Mouse (Mus musculus) MEL (cell line): ENCODE results near the gene Emilin1. TPM values are rescaled to one million over a fixed set of nuclear protein-coding genes. Genes with fewer than 3 reads are reported as not detected.

Experiments
- DNase-seq: peaks from one replicate; pipeline ENCODE4 v3.0.0; 2011; ENCODE audit warnings: low read depth, low spot score
- H3K27ac ChIP-seq: 2 replicates; pipeline ENCODE4 v1.5.1; 2012; ENCODE audit warnings: low read depth, mild to moderate bottlenecking, control low read depth, low read length, moderate library complexity; ENCODE audit not compliant: control insufficient read depth
- H3K27me3 ChIP-seq, 2 experiments: fragments of 150-350 bp in 1 of 2; sonication (generic) in 1 of 2; 2 replicates each; pipeline ENCODE4 v1.6.1; 2012; ENCODE audit warnings: low read length in 2 of 2, mild to moderate bottlenecking in 2 of 2, improper control_type of control experiment in 1 of 2, moderate library complexity in 1 of 2; ENCODE audit not compliant: insufficient read depth in 2 of 2, control insufficient read depth in 1 of 2
- H3K36me3 ChIP-seq, 2 experiments: 2 replicates each; pipeline ENCODE4 v1.6.1; 2012 to 2014; ENCODE audit warnings: low read length in 2 of 2, improper control_type of control experiment in 1 of 2, inconsistent platforms in 1 of 2, mild to moderate bottlenecking in 1 of 2; ENCODE audit not compliant: insufficient read depth in 2 of 2, control insufficient read depth in 1 of 2
- H3K4me1 ChIP-seq, 2 experiments: fragments of 150-350 bp in 1 of 2; sonication (generic) in 1 of 2; 2 replicates each; pipeline ENCODE4 v1.6.1; 2012; ENCODE audit warnings: low read length in 2 of 2, improper control_type of control experiment in 1 of 2, mild to moderate bottlenecking in 1 of 2; ENCODE audit not compliant: insufficient read depth in 2 of 2, control insufficient read depth in 1 of 2
- H3K4me3 ChIP-seq, 2 experiments: fragments of 150-350 bp in 1 of 2; sonication (generic) in 1 of 2; 2 replicates each; pipeline ENCODE4 v1.5.1; 2012; ENCODE audit warnings: low read depth in 2 of 2, low read length in 2 of 2, mild to moderate bottlenecking in 2 of 2, moderate library complexity in 2 of 2, control low read depth in 1 of 2, improper control_type of control experiment in 1 of 2; ENCODE audit not compliant: control insufficient read depth in 1 of 2, insufficient read depth in 1 of 2
- H3K79me2 ChIP-seq: 2 replicates; pipeline ENCODE4 v1.6.1; 2012; ENCODE audit warnings: mild to moderate bottlenecking, low read length, moderate library complexity; ENCODE audit not compliant: control insufficient read depth, poor library complexity, insufficient read depth
- H3K9ac ChIP-seq: 2 replicates; pipeline ENCODE4 v1.6.1; 2012; ENCODE audit warnings: low read depth, mild to moderate bottlenecking, control low read depth, low read length, moderate library complexity; ENCODE audit not compliant: control insufficient read depth, poor library complexity, severe bottlenecking
- H3K9me3 ChIP-seq: fragments of 150-350 bp; sonication (generic); replicated peaks from 2 replicates; pipeline ENCODE4 v1.6.1; 2012; ENCODE audit warnings: mild to moderate bottlenecking, low read length, improper control_type of control experiment, moderate library complexity; ENCODE audit not compliant: insufficient read depth
- CHD1 ChIP-seq: IDR thresholded peaks from 2 replicates; pipeline ENCODE4 v1.6.1; 2012; ENCODE audit warnings: low read depth, mild to moderate bottlenecking, inconsistent platforms, low read length, improper control_type of control experiment
- CHD2 ChIP-seq: IDR thresholded peaks from 2 replicates; pipeline ENCODE4 v1.6.1; 2011; ENCODE audit warnings: low read length, improper control_type of control experiment
- CTCF ChIP-seq, 3 experiments: IDR thresholded peaks in 2 of 3; conservative IDR thresholded peaks in 1 of 3; 2 replicates each; pipeline ENCODE4 v1.5.1; 2011 to 2012; ENCODE audit warnings: low read length in 3 of 3, low read depth in 2 of 3, mild to moderate bottlenecking in 2 of 3, improper control_type of control experiment in 1 of 3, inconsistent platforms in 1 of 3, mixed read lengths in 1 of 3, moderate library complexity in 1 of 3; ENCODE audit not compliant: control insufficient read depth in 1 of 3, insufficient read depth in 1 of 3, poor library complexity in 1 of 3, severe bottlenecking in 1 of 3
- ELF1 ChIP-seq: IDR thresholded peaks from 2 replicates; pipeline ENCODE4 v1.6.1; 2014; ENCODE audit warnings: low read depth, mild to moderate bottlenecking, inconsistent platforms, low read length, improper control_type of control experiment, moderate library complexity
- EP300 ChIP-seq, 2 experiments: IDR thresholded peaks; 2 replicates each; pipeline ENCODE4 v1.6.1; 2011; ENCODE audit warnings: improper control_type of control experiment in 2 of 2, low read length in 2 of 2, low read depth in 1 of 2, mild to moderate bottlenecking in 1 of 2
- GATA1 ChIP-seq: IDR thresholded peaks from 2 replicates; pipeline ENCODE4 v1.6.1; 2011; ENCODE audit warnings: low read depth, low read length, improper control_type of control experiment
- KAT2A ChIP-seq: conservative IDR thresholded peaks from 2 replicates; pipeline ENCODE4 v1.6.1; 2012; ENCODE audit warnings: low read depth, low read length, improper control_type of control experiment, inconsistent platforms
- MAFK ChIP-seq: IDR thresholded peaks from 2 replicates; pipeline ENCODE4 v1.6.1; 2011; ENCODE audit warnings: low read depth, mild to moderate bottlenecking, low read length, improper control_type of control experiment, borderline replicate concordance
- MAZ ChIP-seq: IDR thresholded peaks from 2 replicates; pipeline ENCODE4 v1.6.1; 2012; ENCODE audit warnings: low read depth, mild to moderate bottlenecking, inconsistent platforms, low read length, improper control_type of control experiment
- NELFE ChIP-seq: IDR thresholded peaks from 2 replicates; pipeline ENCODE4 v1.6.1; 2011; ENCODE audit warnings: low read depth, low read length, improper control_type of control experiment
- POLR2A ChIP-seq, 2 experiments: IDR thresholded peaks; 2 replicates each; pipeline ENCODE4 v1.6.1; 2011 to 2012; ENCODE audit warnings: low read length in 2 of 2, mild to moderate bottlenecking in 2 of 2, control low read depth in 1 of 2, improper control_type of control experiment in 1 of 2, low read depth in 1 of 2, moderate library complexity in 1 of 2; ENCODE audit not compliant: control insufficient read depth in 1 of 2, insufficient read depth in 1 of 2, poor library complexity in 1 of 2
- RAD21 ChIP-seq: IDR thresholded peaks from 2 replicates; pipeline ENCODE4 v1.6.1; 2011; ENCODE audit warnings: mild to moderate bottlenecking, low read depth, low read length, improper control_type of control experiment
- RCOR1 ChIP-seq: IDR thresholded peaks from 2 replicates; pipeline ENCODE4 v1.6.1; 2012; ENCODE audit warnings: low read depth, mild to moderate bottlenecking, inconsistent platforms, low read length, improper control_type of control experiment
- ZMIZ1 ChIP-seq: IDR thresholded peaks from 2 replicates; pipeline ENCODE4 v1.6.1; 2012; ENCODE audit warnings: low read depth, mild to moderate bottlenecking, inconsistent platforms, low read length, improper control_type of control experiment, moderate library complexity
- ZNF384 ChIP-seq: IDR thresholded peaks from 2 replicates; pipeline ENCODE4 v1.6.1; 2012; ENCODE audit warnings: low read depth, mild to moderate bottlenecking, inconsistent platforms, low read length, improper control_type of control experiment
- polyA plus RNA-seq, 2 experiments: library from polyadenylated mRNA; stranded (reverse) in 1 of 2; unstranded in 1 of 2; fragments of >175 nt in 1 of 2; fragments of >200 nt in 1 of 2; gene quantifications; 2 replicates each; pipeline versions ENCODE4 v1.2.1 to v1.2.4; 2012; ENCODE audit warnings: low replicate concordance in 2 of 2, low read depth in 1 of 2; ENCODE audit not compliant: insufficient read length in 2 of 2, insufficient read depth in 1 of 2, missing spikeins in 1 of 2
- total RNA-seq: library from RNA; depleted of rRNA; stranded (reverse); fragments of 300-350 nt; gene quantifications from 2 replicates; pipeline ENCODE4 v1.2.3, GENCODE M21; 2012

Emilin1 gene
- total and polyA plus RNA-seq, 3 experiments = 1.3 to 2.0 TPM; not detected in 1

GRCm38 (mm10) chr5:30914101-30914635 is 966 bp downstream of the Emilin1 start:
- TF ChIP-seq CTCF (IDR thresholded peaks at IDR 0.05 in 2 of 3, conservative IDR thresholded peaks at IDR 0.05 in 1 of 3; ENCODE audit: control insufficient read depth in 1 of 3, insufficient read depth in 1 of 3, low read depth in 2 of 3, low read length in 3 of 3, poor library complexity in 1 of 3, severe bottlenecking in 1 of 3) (no peak), ZNF384 (no peak), ELF1 (no peak), CHD2 (no peak), RAD21 (no peak), NELFE (no peak), MAFK (no peak), GATA1 (no peak), EP300 (IDR thresholded peaks at IDR 0.05; ENCODE audit: low read depth in 1 of 2, low read length in 2 of 2) (no peak), ZMIZ1 (no peak)
- no peaks in the 10 kb centered on the region for H3K27me3 ChIP-seq
- peak overlapping the region; percentile 15; the same call in 1 of the 2 replicates for H3K27ac ChIP-seq
- H3K9ac ChIP-seq = no peak overlapping the region
- H3K36me3 ChIP-seq = peaks cover 0 to 22% of the 10 kb centered on the region in 2 experiments; a peak in 2 of 4 replicates
- DNase-seq = no peak
- no peaks in the 10 kb centered on the region for H3K9me3 ChIP-seq
- no peak overlapping the region for H3K4me3 ChIP-seq
- H3K79me2 ChIP-seq = no peaks in the 10 kb centered on the region
- peaks cover 16 to 36% of the 10 kb centered on the region in 2 experiments for H3K4me1 ChIP-seq

GRCm38 (mm10) chr5:30914849-30915248 is 1.6 kb downstream of the Emilin1 start:
- Histone ChIP-seq H3K9me3 (no peaks in the 10 kb centered on the region), H3K27me3 (no peaks in the 10 kb centered on the region), H3K36me3 (peaks cover 0 to 22% of the 10 kb centered on the region in 2 experiments; a peak in 2 of 4 replicates), H3K27ac (no peak overlapping the region), H3K79me2 (no peaks in the 10 kb centered on the region), H3K4me1 (peaks cover 16 to 36% of the 10 kb centered on the region in 2 experiments), H3K4me3 (no peak overlapping the region), H3K9ac (no peak overlapping the region)
- TF ChIP-seq POLR2A (IDR thresholded peaks at IDR 0.05; ENCODE audit: control insufficient read depth in 1 of 2, insufficient read depth in 1 of 2, low read depth in 1 of 2, low read length in 2 of 2, poor library complexity in 1 of 2) (no peak), RCOR1 (no peak)
- DNase-seq = no peak

- no peak for DNase-seq
- Histone ChIP-seq H3K27me3 (no peaks in the 10 kb centered on the region), H3K36me3 (peaks cover 0 to 22% of the 10 kb centered on the region in 2 experiments; a peak in 2 of 4 replicates), H3K4me1 (peaks cover 16 to 39% of the 10 kb centered on the region in 2 experiments), H3K27ac (peak overlapping the region; percentile 29), H3K4me3 (peak overlapping the region in 1 of 2 experiments; percentile 9; a peak in 1 of 4 replicates), H3K9me3 (no peaks in the 10 kb centered on the region), H3K79me2 (no peaks in the 10 kb centered on the region), H3K9ac (peak overlapping the region; percentile 36)
- 0 out of 2 replicates have a peak, but pooled peaks have one; percentile 12 for TF ChIP-seq CHD1
- TF ChIP-seq KAT2A = no peak
- TF ChIP-seq MAZ = 0 out of 2 replicates have a peak, but pooled peaks have one; percentile 9
- 0 out of 4 replicates have a peak, but pooled peaks of 1 of the 2 experiments have one; percentile 25 for TF ChIP-seq POLR2A (IDR thresholded peaks at IDR 0.05; ENCODE audit: control insufficient read depth in 1 of 2, insufficient read depth in 1 of 2, low read depth in 1 of 2, low read length in 2 of 2, poor library complexity in 1 of 2)
These were observed 2.3 kb downstream of the Emilin1 start for GRCm38 (mm10) chr5:30915456-30915855.
